Mouse (Mus musculus) neural tube, embryonic 13.5 days (tissue): ENCODE data around the gene Ddias. TPM values are rescaled to one million over a fixed set of nuclear protein-coding genes. Genes with fewer than 3 reads are reported as not detected.

ENCODE experiments used
- ATAC-seq: fragments of 200-750 bp; cut with Nextera tagmentation; 2 replicates; pipeline ENCODE4 v1.8.0; 2017; ENCODE audit warnings: low read depth, mild to moderate bottlenecking, moderate TSS enrichment, moderate library complexity
- H3K27ac ChIP-seq: fragments of 300-500 bp; sonication (generic); replicated peaks from 2 replicates; pipeline ENCODE4 v1.5.1; 2015; ENCODE audit warnings: moderate library complexity, mild to moderate bottlenecking, inconsistent platforms
- H3K27me3 ChIP-seq: fragments of 300-500 bp; sonication (generic); 2 replicates; pipeline ENCODE4 v1.6.1; 2015; ENCODE audit warnings: mild to moderate bottlenecking, inconsistent platforms
- H3K36me3 ChIP-seq: fragments of 300-500 bp; sonication (generic); 2 replicates; pipeline ENCODE4 v1.6.1; 2015; ENCODE audit warnings: mild to moderate bottlenecking, inconsistent platforms
- H3K4me1 ChIP-seq: fragments of 300-500 bp; sonication (generic); replicated peaks from 2 replicates; pipeline ENCODE4 v1.6.1; 2015; ENCODE audit warnings: inconsistent platforms
- H3K4me2 ChIP-seq: fragments of 300-500 bp; sonication (generic); 2 replicates; pipeline ENCODE4 v1.6.1; 2015; ENCODE audit warnings: inconsistent platforms, mild to moderate bottlenecking, moderate library complexity
- H3K4me3 ChIP-seq: fragments of 300-500 bp; sonication (generic); 2 replicates; pipeline ENCODE4 v1.5.1; 2015; ENCODE audit warnings: mild to moderate bottlenecking, inconsistent platforms
- H3K9ac ChIP-seq: fragments of 300-500 bp; sonication (generic); 2 replicates; pipeline ENCODE4 v1.6.1; 2015; ENCODE audit warnings: moderate library complexity, mild to moderate bottlenecking, inconsistent platforms
- H3K9me3 ChIP-seq: fragments of 300-500 bp; sonication (generic); 2 replicates; pipeline ENCODE4 v1.6.1; 2016; ENCODE audit warnings: inconsistent platforms
- WGBS: fragments of 180-500 bp; shearing (Covaris S2); methylation state at CpG from one replicate; pipeline ENCODE4 v1.1.7; 2015; 5-methylcytosine and 5-hydroxymethylcytosine counted together
- polyA plus RNA-seq: library from polyadenylated mRNA; unstranded; fragments of >200 nt; fragmentation: Nextera tagmentation; extraction: Ambion mirVana; gene quantifications from 2 replicates; pipeline ENCODE4 v1.2.1, GENCODE M21; 2015

Gene Ddias
- polyA plus RNA-seq, 1 experiment from 2014 or later: 4.9 TPM

GRCm38 (mm10) chr7:92817242-92817641, 56.8 kb downstream of the Ddias start:
- Histone ChIP-seq H3K27me3 (no peaks in the 10 kb centered on the region), H3K9ac (no peak overlapping the region), H3K4me2 (no peak overlapping the region), H3K9me3 (no peaks in the 10 kb centered on the region), H3K4me3 (no peak overlapping the region), H3K4me1 (peaks cover 6% of the 10 kb centered on the region), H3K27ac (no peak overlapping the region), H3K36me3 (no peaks in the 10 kb centered on the region)
- WGBS: 84% methylated on average over 2 of the region's 2 CpGs
- ATAC-seq: no peak

- Histone ChIP-seq H3K4me2 (no peak overlapping the region), H3K9me3 (no peaks in the 10 kb centered on the region), H3K27me3 (no peaks in the 10 kb centered on the region), H3K27ac (no peak overlapping the region), H3K9ac (no peak overlapping the region), H3K4me1 (peaks cover 21% of the 10 kb centered on the region), H3K4me3 (no peak overlapping the region), H3K36me3 (no peaks in the 10 kb centered on the region)
- WGBS: 46% methylated on average over 7 of the region's 7 CpGs
- peak; percentile 69 for ATAC-seq
Measured at GRCm38 (mm10) chr7:92811667-92812279, 62.3 kb downstream of the Ddias start.

Other genes starting within 250 kb of the Ddias start
- gene Ankrd42, start 237.1 kb downstream of the Ddias start, polyA plus RNA-seq: 16.1 and 16.4 TPM in 2 replicates
- 20.5 and 21.0 TPM in 2 replicates for gene Pcf11, start 204.3 kb downstream of the Ddias start, polyA plus RNA-seq
- gene Rab30, start 132.6 kb downstream of the Ddias start, polyA plus RNA-seq: 23.8 and 29.1 TPM in 2 replicates
- gene Prcp, start 223 bp upstream of the Ddias start, polyA plus RNA-seq: 22.0 and 23.4 TPM in 2 replicates
- gene Fam181b, start 205.6 kb upstream of the Ddias start, polyA plus RNA-seq: 65.6 and 67.4 TPM in 2 replicates